Mouse (Mus musculus) midbrain, postnatal 0 days (tissue): ENCODE data around the gene Lgi1. TPM values are rescaled to one million over a fixed set of nuclear protein-coding genes. Genes with fewer than 3 reads are reported as not detected.

Experiments used
- ATAC-seq: fragments of 200-750 bp; cut with Nextera tagmentation; 2 replicates; pipeline ENCODE4 v1.8.0; 2017; ENCODE audit warnings: moderate number of reproducible peaks, mild to moderate bottlenecking, moderate TSS enrichment, moderate library complexity; ENCODE audit not compliant: low FRiP score
- DNase-seq: peaks from one replicate; pipeline ENCODE4 v3.0.0-alpha.2; 2015; ENCODE audit warnings: low spot score
- H3K27ac ChIP-seq: fragments of 300-500 bp; sonication (generic); 2 replicates; pipeline ENCODE4 v1.5.1; 2014; ENCODE audit warnings: low read depth, mild to moderate bottlenecking, low read length, mixed read lengths
- H3K27me3 ChIP-seq: fragments of 300-500 bp; sonication (generic); 2 replicates; pipeline ENCODE4 v1.6.1; 2014; ENCODE audit warnings: low read length, control low read depth, mixed read lengths; ENCODE audit not compliant: insufficient read depth
- H3K36me3 ChIP-seq: fragments of 300-500 bp; sonication (generic); 2 replicates; pipeline ENCODE4 v1.6.1; 2014; ENCODE audit warnings: low read length, control low read depth, mixed read lengths; ENCODE audit not compliant: insufficient read depth
- H3K4me1 ChIP-seq: fragments of 300-500 bp; sonication (generic); 2 replicates; pipeline ENCODE4 v1.6.1; 2014; ENCODE audit warnings: mild to moderate bottlenecking, control low read depth, antibody characterized with exemption, low read length, mixed read lengths; ENCODE audit not compliant: insufficient read depth
- H3K4me2 ChIP-seq: fragments of 300-500 bp; sonication (generic); 2 replicates; pipeline ENCODE4 v1.6.1; 2014; ENCODE audit warnings: low read depth, mild to moderate bottlenecking, low read length, mixed read lengths; ENCODE audit not compliant: poor library complexity, severe bottlenecking
- H3K4me3 ChIP-seq: fragments of 300-500 bp; sonication (generic); 2 replicates; pipeline ENCODE4 v1.5.1; 2014; ENCODE audit warnings: low read depth, mild to moderate bottlenecking, low read length, moderate library complexity
- H3K9ac ChIP-seq: fragments of 300-500 bp; sonication (generic); replicated peaks from 2 replicates; pipeline ENCODE4 v1.6.1; 2014; ENCODE audit warnings: mild to moderate bottlenecking, low read length, moderate library complexity, mixed read lengths; ENCODE audit not compliant: poor library complexity, severe bottlenecking
- H3K9me3 ChIP-seq: fragments of 300-500 bp; sonication (generic); 2 replicates; pipeline ENCODE4 v1.6.1; 2016; ENCODE audit warnings: low read length, control low read depth
- CTCF ChIP-seq: IDR thresholded peaks from 2 replicates; pipeline ENCODE4 v1.5.1; 2016; ENCODE audit warnings: antibody characterized with exemption, mild to moderate bottlenecking
- WGBS: fragments of 180-500 bp; shearing (Covaris S2); extraction: QIAGEN DNeasy Blood & Tissue Kit; methylation state at CpG from one replicate; pipeline ENCODE4 v1.1.7; 2014; 5-methylcytosine and 5-hydroxymethylcytosine counted together
- polyA plus RNA-seq: library from polyadenylated mRNA; unstranded; fragments of >200 nt; fragmentation: Nextera tagmentation; extraction: Ambion mirVana; gene quantifications from 2 replicates; pipeline ENCODE4 v1.2.1, GENCODE M21; 2015
- total RNA-seq: library from RNA; depleted of rRNA; stranded (reverse); fragments of >200 nt; gene quantifications from 2 replicates; pipeline ENCODE4 v1.2.3, GENCODE M21; 2014

Lgi1 gene
- total and polyA plus RNA-seq, 2 experiments from 2014 or later: 28.3 to 32.8 TPM

DNA sequence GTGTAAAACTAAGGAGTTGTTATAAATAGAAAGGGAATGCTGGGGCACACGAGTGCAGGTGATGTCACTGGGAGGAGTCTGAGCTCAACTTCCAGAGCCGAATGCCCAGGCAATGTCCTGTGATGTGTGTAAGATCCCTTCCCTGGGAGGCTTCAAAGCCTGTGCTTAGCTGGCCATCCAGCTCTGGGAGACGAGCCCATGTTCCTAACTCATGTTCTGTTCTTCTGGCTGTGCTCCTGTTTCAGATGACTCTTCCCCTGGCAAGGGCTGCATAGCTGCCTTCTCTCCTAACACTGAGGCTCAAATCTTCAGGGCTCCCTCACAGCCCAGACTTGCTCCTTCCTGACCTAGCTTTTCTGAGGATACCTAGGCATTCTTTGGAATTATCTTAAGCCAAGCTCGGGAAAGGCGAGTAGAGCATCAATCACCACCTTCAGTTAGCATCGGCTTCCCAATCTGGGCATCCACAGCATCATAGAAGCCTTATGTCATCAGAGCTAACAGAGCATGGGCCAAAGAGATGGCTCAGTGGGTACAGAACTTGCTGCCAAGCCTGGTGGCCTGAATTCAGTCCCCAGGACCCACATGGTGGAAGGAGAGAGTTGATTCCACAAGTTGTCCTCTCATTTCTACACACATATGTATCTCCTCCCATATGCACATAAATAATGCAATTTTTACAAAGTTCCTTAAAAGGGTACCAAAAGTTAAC is 52.4 kb downstream of the Lgi1 start:
- no peaks in the 10 kb centered on the region for H3K27me3 ChIP-seq
- H3K4me3 ChIP-seq: no peak overlapping the region
- no peak for TF ChIP-seq CTCF
- no peak overlapping the region for H3K9ac ChIP-seq
- ATAC-seq (no peak), DNase-seq (no peak)
- H3K9me3 ChIP-seq: no peaks in the 10 kb centered on the region
- H3K27ac ChIP-seq: no peak overlapping the region
- no peaks in the 10 kb centered on the region for H3K4me1 ChIP-seq
- WGBS: 89% methylated on average over 6 of the region's 6 CpGs
- no peak overlapping the region for H3K4me2 ChIP-seq
- no peaks in the 10 kb centered on the region for H3K36me3 ChIP-seq

- no peaks in the 10 kb centered on the region for H3K4me1 ChIP-seq
- ATAC-seq (no peak), DNase-seq (no peak)
- no peak for TF ChIP-seq CTCF
- 93% methylated on average over 4 of the region's 4 CpGs for WGBS
- no peaks in the 10 kb centered on the region for H3K9me3 ChIP-seq
- H3K9ac ChIP-seq: no peak overlapping the region
- H3K27ac ChIP-seq: no peak overlapping the region
- H3K4me3 ChIP-seq: no peak overlapping the region
- H3K27me3 ChIP-seq: no peaks in the 10 kb centered on the region
- no peaks in the 10 kb centered on the region for H3K36me3 ChIP-seq
- H3K4me2 ChIP-seq: no peak overlapping the region
Observed at GRCm38 (mm10) chr19:38318308-38318707, 54.0 kb downstream of the Lgi1 start.

- DNase-seq: no peak
- no peaks in the 10 kb centered on the region for H3K27me3 ChIP-seq
- no peak for ATAC-seq
- H3K36me3 ChIP-seq: no peaks in the 10 kb centered on the region
- H3K4me2 ChIP-seq: no peak overlapping the region
- no peaks in the 10 kb centered on the region for H3K4me1 ChIP-seq
- no peak overlapping the region for H3K4me3 ChIP-seq
- TF ChIP-seq CTCF: no peak
- no peak overlapping the region for H3K9ac ChIP-seq
- H3K27ac ChIP-seq: no peak overlapping the region
- no peaks in the 10 kb centered on the region for H3K9me3 ChIP-seq
- WGBS: 89% methylated on average over 4 of the region's 4 CpGs
Observed at GRCm38 (mm10) chr19:38319168-38319567, 54.8 kb downstream of the Lgi1 start.

GRCm38 (mm10) chr19:38320651-38321188 is 56.4 kb downstream of the Lgi1 start:
- H3K27me3 ChIP-seq: no peaks in the 10 kb centered on the region
- no peak for TF ChIP-seq CTCF
- DNase-seq (no peak), ATAC-seq (no peak)
- H3K4me3 ChIP-seq: no peak overlapping the region
- no peak overlapping the region for H3K4me2 ChIP-seq
- WGBS: 82% methylated on average over 5 of the region's 5 CpGs
- no peaks in the 10 kb centered on the region for H3K36me3 ChIP-seq
- H3K27ac ChIP-seq: no peak overlapping the region
- no peaks in the 10 kb centered on the region for H3K4me1 ChIP-seq
- no peak overlapping the region for H3K9ac ChIP-seq
- no peaks in the 10 kb centered on the region for H3K9me3 ChIP-seq

GRCm38 (mm10) chr19:38323726-38324125 is 59.4 kb downstream of the Lgi1 start:
- Histone ChIP-seq H3K27me3 (no peaks in the 10 kb centered on the region), H3K4me3 (no peak overlapping the region), H3K4me1 (no peaks in the 10 kb centered on the region), H3K9me3 (no peaks in the 10 kb centered on the region), H3K36me3 (no peaks in the 10 kb centered on the region), H3K9ac (no peak overlapping the region), H3K4me2 (no peak overlapping the region), H3K27ac (no peak overlapping the region)
- DNase-seq (peak; percentile 26), ATAC-seq (no peak)
- peak; percentile 12; the same call in 1 of the 2 replicates for TF ChIP-seq CTCF

GRCm38 (mm10) chr19:38324147-38325028 is 60.1 kb downstream of the Lgi1 start:
- Histone ChIP-seq H3K27ac (no peak overlapping the region), H3K4me2 (no peak overlapping the region), H3K9ac (no peak overlapping the region), H3K4me1 (no peaks in the 10 kb centered on the region), H3K9me3 (no peaks in the 10 kb centered on the region), H3K27me3 (no peaks in the 10 kb centered on the region), H3K36me3 (no peaks in the 10 kb centered on the region), H3K4me3 (no peak overlapping the region)
- TF ChIP-seq CTCF: peak; percentile 75
- DNase-seq: peak; percentile 59
- ATAC-seq: peak; percentile 80
- 15% methylated on average over 10 of the region's 10 CpGs for WGBS
